Mouse (Mus musculus) telencephalon, adult 2 months (tissue): ENCODE data around the gene Naa50.

Source experiments
- DNase-seq: peaks from one replicate; pipeline ENCODE4 v3.0.0-alpha.2; 2011; ENCODE audit warnings: low read depth, low spot score

Naa50 gene

DNA sequence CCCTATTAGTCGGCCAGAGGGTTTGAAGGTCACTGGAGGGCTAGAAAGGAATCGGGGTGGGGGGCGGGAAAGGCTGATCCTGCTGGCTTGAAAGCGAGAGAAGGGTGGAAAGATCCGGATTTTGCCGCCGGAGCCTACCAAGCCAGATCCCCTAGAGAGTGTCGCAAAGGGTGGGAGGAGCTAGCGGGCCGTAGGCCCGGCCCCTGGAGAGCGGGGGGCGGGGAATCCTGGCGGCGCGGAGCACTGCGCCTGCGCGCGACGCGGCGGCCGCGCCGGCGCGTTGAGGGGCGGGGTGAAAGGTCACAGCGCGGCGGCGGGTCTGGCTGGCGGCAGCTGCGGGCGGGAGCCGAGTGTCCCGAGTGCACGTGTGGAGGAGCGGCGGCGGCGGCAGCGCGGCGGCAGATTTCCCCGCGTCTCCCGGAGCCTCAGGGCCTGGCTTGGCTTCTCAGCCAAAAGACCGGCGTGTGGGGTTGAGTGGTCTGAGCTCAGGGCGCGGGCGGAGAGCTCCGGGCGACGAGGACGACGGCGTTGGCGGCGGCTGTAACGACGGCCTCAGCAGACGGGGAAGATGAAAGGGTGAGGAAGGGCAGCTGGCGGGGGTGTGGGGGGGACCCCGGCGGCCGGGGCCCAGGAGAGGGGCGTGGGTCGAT is at the start of gene Naa50, which contains the start of gene Atp6v1a:
Gene Naa50, plus strand, starts transcription at position 295 of the 650 bp plus-strand sequence.
Gene Atp6v1a, minus strand, starts transcription at position 170 of the 650 bp plus-strand sequence.
- peak; percentile 84 for DNase-seq

DNA sequence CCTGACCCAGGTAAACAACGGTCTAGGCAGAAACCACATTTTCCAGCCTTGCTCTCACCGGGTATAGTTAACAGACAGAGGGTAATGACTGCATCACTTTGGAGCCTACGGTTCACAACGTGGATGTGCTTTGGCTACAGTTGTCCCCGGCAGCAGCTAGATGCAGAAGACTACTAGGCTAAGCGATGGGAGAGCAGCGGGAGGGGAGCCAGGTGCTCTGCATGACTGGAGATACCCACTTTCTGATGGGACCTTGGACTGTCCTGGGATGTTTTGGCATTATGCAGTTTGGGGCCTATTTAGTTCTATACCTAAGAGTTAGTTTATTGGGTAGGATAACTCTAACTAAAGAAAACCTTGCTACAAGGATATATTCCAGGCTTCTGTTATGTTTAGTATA is 40.3 kb upstream of the Naa50 start:
- no peak for DNase-seq

DNA sequence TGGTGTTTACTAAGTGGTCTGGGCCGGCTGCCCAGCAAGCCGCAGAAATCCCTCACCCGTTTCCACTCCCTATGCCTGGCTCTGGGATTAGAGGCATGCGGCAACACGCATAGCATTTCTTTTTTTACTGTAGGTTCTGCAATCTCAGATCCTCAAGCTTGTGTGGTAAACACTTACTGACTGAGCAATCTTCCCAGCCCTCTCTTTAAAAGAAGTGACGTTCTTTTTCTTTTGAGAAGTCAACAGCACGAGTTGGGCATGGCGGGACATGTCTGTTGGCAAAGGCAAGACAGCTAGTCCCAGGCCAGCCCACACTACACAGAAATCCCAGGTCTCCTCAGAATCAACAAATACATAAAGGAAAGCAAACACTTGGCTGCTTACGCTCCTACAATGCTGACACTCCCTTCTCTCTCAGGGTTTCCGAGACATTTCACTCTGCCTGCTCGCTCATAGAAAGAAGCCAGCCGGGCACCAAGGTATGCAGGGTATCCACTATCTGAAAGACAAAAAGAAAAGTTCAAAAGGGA is 38.4 kb upstream of the Naa50 start:
- no peak for DNase-seq

DNA sequence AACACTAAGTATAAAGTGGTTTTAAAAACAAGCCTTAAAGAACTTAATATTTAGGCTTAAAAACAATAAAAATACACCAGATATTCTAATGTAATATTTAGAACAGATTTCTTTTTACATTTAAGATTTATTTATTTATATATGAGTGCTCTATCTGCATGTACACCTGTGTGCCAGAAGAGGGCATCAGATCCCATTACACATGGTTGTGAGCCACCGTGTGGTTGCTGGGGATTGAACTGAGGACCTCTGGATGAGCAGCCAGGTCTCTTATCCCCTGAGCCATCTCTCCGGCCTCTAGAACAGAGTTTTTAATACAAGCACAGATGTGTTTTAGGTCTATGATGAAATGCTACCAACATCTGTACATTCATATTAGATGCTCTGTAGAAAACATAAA is 36.7 kb upstream of the Naa50 start:
- no peak for DNase-seq

DNA sequence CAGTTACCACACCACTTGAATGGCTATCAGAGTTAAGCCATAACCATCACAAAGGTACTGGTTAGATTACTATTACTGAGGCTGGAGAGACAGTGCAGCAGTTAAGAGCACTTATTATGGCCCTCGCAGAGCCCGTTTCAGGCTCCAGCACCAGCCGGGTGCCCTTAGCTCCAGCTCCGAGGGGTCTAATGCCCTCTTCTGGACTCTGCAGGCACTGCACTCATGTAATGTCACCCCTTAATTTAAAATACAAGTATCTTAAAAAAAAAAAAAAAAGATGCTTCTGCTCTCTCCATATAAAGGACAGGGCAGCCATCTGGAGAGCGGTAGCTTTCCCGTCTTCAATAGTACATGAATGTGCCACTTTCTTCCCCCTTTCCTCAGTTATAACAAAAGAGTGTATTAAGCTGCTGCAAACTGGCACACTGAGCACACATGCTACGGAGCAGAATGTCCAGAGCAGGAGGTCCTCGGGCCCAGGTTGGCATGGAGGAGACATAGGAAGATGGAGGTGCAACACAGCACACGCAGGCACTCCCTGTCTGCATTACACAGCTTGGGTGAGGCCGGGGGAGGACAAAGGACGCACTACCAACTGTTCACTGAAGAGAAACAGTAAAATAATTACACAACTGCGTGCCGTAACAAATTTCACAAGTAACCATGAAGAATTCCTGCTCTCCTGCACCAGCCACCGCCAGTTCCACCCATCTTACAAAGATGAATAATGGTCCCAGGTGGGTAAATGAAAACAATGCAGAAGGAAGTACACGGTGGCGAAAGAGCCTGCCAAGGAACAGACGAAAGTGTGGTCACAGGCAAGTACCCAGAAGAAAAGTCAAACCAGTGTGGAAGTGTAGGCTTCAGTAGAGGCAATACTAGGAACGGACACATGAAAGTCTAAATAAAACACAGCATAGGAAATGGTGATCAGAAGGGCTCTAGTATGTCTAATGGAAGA is 35.5 kb upstream of the Naa50 start:
- DNase-seq = no peak

DNA sequence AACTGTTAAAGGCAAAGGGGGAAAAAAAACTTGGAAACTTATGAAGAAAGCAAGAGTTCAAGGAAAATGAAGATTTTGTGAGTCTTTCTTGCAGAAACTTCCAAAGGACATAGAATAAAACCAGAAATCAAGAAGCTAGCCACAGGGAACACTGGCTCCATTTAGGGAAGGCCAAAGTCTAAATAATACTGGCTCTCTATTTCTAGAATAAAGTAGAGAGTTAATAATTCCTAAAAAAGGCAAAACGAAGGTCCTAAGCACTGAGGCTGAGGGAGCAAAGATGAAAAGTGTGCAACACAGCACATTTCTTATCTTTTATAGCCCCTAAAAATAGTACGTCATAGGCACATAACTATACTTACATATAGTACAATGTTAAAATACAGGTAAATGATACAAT is 34.4 kb upstream of the Naa50 start:
- no peak for DNase-seq

DNA sequence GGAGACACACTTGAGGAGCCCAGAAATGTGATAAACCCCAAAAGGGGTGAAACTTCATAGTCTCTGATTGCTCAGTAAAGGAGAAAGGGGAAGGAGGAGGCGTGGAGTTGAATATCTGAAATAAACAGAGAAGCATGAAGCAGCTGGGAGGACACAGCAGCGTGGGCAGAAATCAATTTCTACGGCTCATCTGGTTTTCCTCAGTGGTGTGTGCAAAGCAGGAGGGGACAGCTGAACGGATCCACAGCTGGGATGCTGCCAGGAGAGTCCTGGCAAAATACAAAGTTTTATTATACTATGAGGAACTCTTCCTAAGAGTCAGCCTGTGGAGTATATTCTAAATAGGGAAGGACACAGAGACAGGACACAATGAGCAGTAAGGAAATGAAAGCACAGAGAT is 30.6 kb upstream of the Naa50 start:
- no peak for DNase-seq

DNA sequence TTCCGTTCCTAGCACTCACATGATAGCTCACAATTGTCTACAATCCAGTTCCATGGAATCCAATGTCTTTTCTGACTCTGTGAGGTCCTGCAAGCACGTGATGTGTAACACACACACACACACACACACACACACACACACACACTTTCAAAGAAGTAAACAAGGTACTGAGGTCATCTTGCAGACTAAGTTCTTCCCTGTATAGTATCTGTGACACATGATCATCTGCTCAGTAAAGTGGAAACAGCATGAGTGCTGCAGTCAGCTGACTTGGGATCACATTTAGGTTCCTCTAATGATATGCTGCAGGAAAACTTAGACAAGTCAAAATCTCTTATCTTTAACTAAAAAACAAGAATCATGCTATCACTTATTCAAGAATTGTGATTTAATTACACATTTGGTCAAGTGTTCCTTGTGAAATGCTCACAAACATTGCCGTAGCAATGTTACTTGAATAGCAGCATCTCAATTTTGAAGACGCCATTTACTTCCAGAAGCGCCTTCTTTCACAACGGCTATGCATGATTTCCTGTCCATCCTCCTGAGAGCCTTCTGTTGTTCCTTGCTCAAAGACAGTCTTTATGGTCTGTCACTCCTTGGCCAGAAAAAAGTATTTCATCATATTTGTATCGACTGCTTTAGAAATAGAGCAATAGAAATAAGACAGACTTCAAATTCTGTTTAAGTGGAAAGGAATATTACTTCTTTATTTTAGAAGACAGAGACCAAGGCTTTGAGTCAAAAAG is 19.7 kb upstream of the Naa50 start:
- no peak for DNase-seq

DNA sequence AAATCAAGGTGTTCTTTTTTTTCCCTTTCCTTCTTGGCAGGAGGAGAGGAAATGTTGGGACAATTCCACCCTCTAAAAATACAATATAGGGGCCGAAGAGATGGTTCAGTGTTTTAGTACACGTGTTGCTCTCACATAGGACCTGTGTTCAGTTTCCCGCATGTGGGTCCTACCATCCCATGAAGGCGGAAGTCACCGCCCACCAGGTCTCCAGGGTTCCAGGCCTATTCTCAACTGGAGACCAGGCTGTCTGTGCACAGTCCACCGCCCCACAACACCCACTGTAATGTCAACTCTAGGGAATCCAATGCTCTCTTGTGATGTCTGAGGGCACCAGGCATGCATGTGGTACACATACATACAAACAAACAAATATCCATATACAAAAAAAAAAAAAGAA is 17.5 kb upstream of the Naa50 start:
- DNase-seq = no peak

DNA sequence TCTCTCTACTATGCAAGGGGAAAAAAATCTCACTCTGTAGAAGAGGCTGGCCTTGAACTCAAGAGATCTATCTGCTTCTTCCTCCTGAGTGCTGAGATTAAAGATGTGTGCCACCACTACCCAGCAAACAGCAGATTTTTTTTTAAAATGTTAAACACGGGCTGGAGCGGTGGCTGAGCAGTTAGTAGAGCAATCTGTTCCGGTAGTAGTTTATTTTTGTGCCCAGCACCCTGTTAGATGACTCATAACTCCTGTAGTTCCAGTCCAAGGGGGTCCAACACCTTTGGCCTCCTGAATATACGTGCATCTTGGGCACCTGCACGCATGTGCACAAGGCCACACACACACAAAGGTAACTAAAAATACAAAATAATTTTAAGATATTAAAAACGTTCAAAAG is 17.1 kb upstream of the Naa50 start:
- DNase-seq = no peak

DNA sequence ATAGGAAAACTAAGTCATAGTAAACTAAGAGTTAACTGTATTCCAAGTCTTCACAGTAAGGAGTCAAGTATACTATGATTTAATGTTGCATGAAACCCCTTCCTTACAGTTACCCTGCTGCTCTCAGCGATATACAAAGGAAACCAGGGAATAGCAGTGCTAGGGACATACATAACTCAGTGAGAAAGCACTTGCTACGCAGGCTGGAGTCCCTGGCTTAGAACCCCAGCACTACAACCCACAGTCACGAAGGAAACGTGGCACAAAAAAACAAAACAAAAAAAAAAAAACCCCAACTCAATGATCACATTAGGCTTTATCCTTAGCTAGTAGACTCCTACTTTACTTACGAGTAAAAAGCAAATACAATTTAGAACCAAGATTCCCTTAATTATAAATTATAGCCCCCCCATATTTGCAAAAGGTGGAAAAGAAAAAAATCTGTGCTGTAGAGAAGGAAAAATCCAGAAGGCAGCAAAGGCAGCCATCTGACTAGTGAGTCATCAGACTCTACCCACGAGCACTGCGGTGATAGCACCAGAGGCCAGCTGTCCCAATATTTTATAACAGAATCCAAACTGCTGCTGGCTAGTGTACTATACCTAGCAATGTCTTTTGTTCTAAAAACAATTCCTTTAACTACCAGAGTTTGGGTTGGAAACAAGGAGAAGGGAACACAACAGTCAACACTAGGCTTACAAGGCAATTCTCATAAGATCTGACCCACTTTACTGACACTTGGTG is 16.5 kb upstream of the Naa50 start:
- peak; percentile 83 for DNase-seq

DNA sequence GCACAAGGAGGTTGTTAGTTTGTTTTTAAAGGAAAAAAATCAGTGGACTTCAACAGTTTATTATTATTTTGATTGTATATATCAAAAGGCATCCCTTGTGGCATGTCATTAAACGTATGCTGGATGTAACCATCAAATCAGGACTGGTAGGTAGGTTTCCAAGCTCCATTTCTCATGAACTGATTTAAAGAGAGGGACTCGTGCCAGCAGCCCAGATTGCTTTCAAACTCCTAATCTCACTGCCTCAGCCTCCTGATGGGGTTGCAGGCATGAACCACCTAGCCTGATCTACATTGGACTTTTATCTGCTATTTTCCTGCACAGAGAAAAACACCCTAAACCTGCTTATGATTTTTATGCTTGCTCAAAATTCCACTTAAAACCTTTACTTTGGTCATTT is 15.8 kb upstream of the Naa50 start:
- DNase-seq = no peak

DNA sequence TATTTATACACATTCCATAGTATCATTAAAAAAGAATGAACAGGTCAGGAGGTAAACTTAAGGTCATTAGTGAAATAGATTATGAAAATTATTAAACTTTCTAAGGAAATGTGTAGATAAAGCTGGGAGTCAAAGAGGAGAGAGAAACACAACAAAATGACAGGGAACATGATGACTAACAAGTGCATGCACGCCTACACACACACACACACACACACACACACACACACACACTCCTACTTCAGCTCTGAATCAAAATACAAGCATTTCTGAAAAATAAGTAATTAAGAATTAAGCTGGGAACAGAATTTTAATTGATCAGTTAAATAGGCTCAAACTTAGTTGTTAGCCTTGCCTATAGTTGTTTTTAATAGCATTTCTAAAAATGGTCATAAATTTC is 14.9 kb upstream of the Naa50 start:
- no peak for DNase-seq

DNA sequence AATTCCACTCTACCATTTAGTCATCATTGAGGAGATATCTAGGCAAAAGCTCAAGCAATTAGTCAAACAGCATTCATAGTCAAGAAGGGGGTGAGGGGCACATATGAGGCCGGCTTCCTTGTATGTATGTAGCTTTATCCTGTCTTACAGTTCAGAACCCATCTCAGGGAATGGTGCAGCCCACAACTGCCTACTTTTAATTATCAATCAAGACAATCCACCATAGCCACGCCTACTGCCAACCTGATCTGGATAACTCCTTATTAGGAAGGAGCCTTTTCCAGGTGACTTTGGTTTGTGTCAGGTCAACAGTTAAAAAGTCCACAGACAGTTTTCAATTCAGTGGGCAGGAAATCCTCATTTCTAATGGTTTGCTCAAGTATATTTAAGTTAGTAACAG is 14.2 kb upstream of the Naa50 start:
- DNase-seq = no peak

DNA sequence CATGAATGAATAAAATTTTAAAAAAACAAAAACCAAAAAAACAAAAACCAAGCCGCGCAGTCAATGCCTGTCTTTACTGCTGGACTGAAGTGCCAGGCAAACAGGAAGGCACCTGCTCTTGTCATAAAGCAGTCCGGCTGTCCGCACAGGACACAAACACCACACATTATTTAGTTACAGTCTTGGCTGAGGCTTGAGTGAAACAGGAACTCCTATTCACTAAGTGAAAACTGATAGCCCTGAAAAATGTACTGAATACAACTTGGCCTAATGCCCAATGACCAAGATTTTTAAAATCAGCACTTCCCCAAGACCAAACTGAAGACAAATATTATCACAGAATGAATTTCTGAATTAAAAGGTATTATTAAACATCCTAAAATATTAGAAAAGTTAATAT is 13.2 kb upstream of the Naa50 start:
- DNase-seq = no peak

DNA sequence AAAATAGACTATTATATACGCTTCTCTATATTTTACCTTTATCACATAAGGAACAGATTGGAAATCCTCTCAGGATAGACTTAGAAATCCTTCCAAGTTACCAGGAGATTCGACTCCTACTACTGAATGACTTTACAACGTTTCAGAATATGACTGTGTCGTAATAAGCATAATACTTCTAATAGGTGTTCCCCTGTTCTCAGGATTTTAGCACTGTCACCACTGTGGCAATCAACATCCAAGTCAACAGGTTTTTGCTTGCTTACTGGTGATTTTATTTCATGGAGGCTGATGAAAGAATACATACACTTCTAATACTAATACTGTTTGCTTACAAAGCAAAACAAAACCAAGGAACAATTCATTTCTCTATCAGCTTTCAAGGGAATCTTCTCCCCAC is 7.3 kb upstream of the Naa50 start:
- no peak for DNase-seq

DNA sequence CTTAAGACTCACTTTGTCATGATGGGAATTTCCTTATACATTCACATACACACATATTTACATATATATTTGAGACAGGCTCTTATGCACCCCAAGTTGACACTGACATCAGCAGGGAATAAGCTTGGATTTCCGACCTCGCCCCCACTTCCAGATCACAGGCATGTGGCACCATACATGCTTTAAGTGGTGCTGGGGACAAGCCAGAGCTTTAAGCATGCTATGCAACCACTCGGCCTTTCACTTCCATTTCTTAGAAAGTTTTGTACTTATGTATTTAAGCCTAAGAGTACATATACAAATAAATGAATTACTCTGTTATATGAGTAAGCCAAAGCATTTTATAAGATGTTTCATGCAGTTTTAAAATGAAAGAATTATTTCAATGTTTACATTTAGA is 6.4 kb upstream of the Naa50 start:
- DNase-seq = no peak

DNA sequence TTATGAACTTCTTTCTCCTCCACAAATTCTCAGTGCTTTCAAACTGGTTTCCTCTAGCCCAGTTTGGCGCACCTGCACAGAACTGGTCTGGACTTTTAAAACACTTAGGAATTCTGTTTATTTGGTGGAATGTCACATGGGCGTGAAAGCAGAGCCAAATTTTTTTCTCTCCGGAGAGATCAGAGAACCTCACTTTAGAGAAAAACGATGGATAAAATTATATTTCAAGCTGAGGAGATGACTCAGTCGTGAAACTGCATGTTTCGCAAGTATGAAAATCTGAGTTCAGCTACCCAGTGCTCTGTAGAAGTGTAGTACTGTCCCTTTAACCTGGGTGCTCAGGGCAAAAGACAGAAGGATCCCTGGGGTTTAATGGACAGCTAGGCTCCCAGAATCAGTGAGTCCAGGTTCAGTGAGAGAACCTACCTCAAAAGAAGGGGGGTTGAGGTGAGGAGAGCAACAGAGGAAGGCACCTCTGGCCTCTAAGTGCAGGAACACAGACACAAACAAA is 3.1 kb upstream of the Naa50 start:
- DNase-seq = no peak

DNA sequence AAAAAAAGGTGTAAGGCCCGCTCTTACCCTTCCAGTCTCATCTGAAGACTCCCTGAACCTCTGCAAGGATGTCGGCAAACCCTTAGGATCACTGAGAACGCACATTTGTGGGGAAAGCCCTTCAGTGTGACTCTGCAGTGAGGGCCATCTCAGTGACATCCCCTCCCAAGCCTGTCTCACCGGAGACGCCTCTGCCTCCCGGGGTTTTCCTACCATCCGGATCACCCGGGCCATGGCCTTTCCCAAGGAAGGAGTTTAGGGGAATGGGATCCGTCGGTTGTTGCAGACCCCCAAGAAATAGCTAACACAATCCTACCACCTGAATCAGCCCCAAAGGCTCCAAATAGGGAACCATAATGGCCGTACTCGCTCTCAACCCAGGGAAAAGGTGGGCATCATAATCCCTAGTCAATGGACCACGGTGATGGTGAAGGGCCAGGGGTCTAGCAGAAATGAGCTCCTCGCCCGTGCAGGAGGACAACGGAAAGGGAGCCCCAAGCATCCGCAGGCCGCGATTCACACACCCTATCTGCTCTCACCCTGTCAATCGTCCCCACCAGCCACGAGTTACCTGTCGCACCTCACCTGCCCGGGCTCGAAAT is 1.2 kb upstream of the Naa50 start:
- no peak for DNase-seq

DNA sequence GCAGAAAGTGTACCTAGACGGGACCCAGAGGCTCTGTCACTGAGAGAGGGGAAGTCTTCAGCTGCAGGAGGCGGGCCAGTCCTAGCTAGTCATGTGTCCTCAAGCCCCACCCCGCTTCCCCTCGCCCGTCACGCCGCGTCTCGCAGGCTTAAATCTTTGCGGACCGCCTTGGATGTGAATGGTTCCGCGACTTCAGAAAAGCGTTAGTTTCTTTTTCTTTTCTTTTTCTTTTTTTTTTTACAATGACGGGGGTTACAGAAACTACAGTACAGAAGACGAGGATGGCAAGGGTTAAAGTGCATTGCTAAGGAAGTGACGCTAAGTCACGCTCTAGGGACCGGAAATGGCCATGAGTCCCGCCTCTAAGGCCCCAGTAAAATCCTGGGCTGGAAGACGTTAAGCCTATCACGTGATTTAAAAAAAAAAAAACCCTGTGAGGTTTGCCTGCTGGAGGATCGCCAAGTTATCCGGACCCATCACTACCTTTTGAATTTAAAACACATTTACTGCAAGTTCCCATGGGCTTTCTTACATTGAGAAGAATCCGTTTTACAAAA is 573 bp upstream of the Naa50 start:
- peak; percentile 98 for DNase-seq
